Mouse (Mus musculus) heart, postnatal 10 days (tissue): ENCODE measurements around the gene Egln1. TPM values are rescaled to one million over a fixed set of nuclear protein-coding genes. Genes with fewer than 3 reads are reported as not detected.

Source experiments
- DNase-seq, 2 experiments: peaks; one replicate each; pipeline ENCODE4 v3.0.0; 2021
- intact Hi-C: fragments of 180-260 bp; cut with DNase I; formaldehyde crosslinking; loops from one replicate; pipeline ENCODE4 v1.15.1; 2025
- total RNA-seq, 2 experiments: library from RNA; stranded (reverse); gene quantifications; 2 replicates each; pipeline ENCODE4 v1.2.3; 2021

The Egln1 gene
- 100 to 1,000 TPM; 136 to 143 TPM for total RNA-seq

DNA sequence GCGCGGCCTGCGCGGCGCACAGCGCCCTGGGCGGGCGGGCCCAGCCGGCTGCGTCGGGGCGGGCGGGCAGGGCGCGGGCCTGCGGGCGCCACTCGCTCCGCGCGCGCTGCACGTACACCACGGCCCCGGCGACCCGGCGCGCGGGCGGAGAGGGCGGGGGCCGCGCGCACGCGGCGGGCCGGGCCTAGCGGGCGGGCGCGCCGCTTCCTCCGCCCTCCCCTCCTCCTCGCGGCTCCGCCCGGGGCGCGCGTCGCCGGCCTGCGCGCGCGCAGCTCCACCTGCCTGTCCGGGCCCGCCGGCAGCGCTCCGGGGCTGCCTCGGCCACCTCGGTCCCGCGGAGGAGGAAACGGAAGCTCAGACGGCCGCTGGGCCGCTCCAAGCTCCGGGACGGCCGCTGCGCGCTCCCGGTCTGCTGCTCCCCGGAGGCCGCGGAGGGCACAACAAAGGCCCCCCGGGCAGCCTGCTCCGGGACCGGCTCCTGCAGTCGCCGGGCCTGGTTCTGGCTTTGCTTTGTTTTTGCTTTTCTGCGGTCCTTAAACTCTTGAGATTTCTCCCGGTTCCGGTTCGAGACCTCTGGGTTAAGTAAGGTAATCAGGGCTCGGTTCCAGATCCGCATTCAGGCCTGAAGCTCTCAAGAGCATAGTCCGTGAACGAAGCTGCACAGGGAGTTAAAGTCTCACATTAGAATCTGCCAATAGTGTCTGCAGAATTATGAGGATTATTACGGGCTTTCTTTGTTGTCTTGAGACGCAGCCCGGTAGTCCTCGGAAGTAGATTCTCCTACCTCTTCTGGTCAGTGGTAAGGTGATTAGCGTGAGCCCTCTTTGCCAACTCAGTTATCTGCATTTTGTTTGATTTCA lies at the start of gene Egln1:
Gene Egln1, minus strand, starts transcription at position 116 of the 860 bp plus-strand sequence.
- peak; percentile 84 to 89 for DNase-seq
- intact Hi-C loops: loop anchor here (2.0 to 5.0 kb wide), 3 partner anchors 37 to 83 kb away; partner anchors contain the start of genes Exoc8 and Sprtn

DNA sequence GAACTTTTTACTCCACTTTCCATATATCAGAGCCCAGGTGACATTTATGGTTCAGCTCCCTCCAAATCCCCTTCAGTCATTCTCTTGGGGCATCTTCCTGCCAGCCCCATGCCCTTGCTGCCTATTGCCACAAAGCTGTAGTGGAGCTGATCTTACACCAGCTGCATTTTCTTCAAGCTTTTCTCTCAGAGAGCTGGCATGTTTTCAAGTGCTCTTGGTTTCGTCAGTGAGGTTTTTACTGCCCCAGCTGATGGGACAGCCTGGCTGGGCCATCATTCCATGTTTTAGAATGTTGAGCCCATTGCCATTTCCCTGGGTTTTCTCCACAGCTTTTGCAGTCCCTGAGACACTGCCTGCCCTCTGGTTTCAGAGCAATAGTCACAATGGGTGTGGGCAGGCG lies 46.7 kb upstream of the Egln1 start:
- intact Hi-C loops: no loop called here
- DNase-seq: no peak

GRCm38 (mm10) chr8:124991668-124991926 lies 42.5 kb upstream of the Egln1 start:
- intact Hi-C loops: no loop called here

GRCm38 (mm10) chr8:124990923-124991667 lies 42.0 kb upstream of the Egln1 start:
- DNase-seq: no peak
- intact Hi-C loops: no loop called here

More at GRCm38 (mm10) chr8:124991668-124991926, 42.5 kb upstream of the Egln1 start:
- DNase-seq: no peak

- DNase-seq: no peak
- intact Hi-C loops: no loop called here
Measured at GRCm38 (mm10) chr8:124980828-124981227, 31.7 kb upstream of the Egln1 start.

GRCm38 (mm10) chr8:124980036-124980435 lies 30.9 kb upstream of the Egln1 start:
- intact Hi-C loops: no loop called here
- DNase-seq: no peak

GRCm38 (mm10) chr8:124978026-124978425 lies 28.9 kb upstream of the Egln1 start:
- intact Hi-C loops: no loop called here
- DNase-seq: no peak

- intact Hi-C loops: no loop called here
Measured at GRCm38 (mm10) chr8:124976211-124976610, 27.1 kb upstream of the Egln1 start.

DNA sequence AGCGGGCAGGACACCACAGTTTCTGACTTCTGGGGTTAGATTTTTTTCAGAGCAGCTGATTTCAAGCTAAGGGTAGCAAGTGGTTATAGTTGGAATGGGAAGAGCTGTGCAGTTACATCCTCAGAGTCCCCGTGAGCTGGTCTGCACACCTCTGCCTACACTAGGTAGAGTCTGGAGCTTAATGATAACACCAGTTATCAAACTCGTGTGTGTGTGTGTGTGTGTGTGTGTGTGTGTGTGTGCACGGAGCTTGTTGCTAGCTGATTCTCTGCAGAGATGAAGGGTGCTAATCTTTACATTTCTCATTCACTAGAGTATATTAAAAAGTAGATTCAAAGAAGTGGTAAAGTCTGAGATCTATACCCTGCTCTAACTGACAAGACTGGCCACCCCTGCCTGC lies 25.1 kb upstream of the Egln1 start:
- no peak for DNase-seq
- intact Hi-C loops: no loop called here

More at GRCm38 (mm10) chr8:124976211-124976610, 27.1 kb upstream of the Egln1 start:
- no peak for DNase-seq

DNA sequence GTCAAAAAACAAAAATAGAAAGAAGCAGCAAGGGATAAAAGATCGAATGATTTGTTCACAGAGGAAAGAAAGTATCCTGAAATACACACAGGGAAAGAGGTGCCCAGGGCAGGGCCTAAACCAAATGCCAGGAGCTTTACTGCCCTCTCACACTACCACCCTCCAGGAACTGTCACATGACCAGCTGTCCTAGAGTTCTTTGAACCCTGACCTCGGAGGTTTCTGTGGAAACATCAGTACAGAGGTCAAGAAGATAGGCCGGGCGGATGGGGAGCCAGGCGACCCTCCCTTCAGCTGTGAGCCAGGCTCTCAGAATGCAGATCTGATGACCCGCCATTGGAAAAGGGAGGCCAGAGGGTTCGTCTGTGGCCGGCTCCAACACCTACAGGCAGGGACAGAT lies 24.1 kb upstream of the Egln1 start:
- intact Hi-C loops: no loop called here
- DNase-seq: no peak

GRCm38 (mm10) chr8:124970312-124970933 lies 21.3 kb upstream of the Egln1 start:
- DNase-seq: no peak
- intact Hi-C loops: no loop called here

DNA sequence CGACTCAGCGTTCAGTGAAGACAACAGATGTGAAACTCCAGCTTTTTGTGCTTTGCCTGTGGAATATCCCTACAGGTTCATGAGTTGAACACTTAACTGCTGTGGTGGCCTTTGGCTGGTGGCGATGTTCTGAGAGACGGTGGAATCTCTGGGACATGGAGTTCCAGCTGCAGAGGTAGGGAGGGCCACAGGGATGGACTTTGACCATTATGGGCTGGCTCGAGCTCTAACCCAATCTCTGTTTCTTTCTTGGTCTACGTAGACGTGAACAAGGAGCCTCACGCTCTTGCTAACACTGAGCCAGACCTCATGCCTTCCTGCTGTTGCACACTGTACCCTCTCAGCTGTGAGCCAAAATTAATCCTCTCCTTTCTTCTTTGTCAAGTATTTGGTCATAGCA lies 15.8 kb upstream of the Egln1 start:
- DNase-seq: no peak
- intact Hi-C loops: no loop called here

DNA sequence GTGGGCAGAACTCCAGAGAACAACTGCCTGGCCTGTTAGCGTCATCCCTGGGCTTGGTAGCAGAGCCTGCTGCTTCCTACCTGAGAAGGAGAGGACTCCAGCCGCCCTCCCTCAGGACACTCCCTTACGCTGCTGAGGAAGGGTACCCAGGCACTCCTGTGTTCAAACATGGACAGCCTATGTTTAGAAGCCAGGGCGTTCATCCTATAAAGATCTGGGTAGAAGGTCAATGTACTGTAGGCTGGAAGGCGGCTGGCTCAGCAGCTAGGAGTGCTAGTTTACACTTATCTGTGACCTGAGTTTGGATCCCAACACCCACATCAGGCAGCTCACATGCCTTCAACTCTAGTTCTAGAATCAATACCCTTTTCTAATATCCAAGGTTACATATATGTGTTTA lies 14.1 kb upstream of the Egln1 start:
- DNase-seq: no peak
- intact Hi-C loops: no loop called here

DNA sequence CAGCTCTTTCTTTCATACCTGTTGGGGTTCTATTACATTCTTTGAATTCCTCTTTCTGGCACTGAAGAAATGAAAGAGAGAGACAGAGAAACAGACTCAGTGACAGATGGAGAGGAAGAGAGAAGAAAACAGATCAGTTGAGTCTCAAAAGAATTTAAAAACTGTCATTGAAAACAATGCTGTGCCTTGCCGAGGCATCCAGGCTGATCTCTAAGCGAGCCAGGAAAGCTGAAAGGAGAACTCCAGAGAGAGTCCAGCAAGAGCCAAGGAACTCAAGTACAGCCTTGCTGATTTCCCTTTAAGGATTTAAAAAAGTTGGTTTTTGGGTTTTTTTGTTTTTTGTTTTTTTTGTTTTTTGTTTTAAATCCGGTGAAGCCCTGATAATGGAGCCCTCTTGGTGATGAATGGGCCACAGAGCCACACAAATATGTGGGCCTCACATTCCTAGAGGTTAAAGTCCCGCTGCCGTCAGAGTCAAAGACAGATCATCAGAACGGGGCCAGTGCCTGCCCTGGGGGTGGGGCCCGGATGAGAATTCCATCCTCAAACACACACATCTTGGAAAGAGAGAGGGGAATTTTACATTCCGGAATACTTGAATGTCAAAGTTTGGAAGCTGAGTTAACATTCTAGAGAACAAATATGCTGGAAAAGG lies 11.2 kb upstream of the Egln1 start:
- DNase-seq: peak in 1 of 2 experiments; percentile 47
- intact Hi-C loops: no loop called here

DNA sequence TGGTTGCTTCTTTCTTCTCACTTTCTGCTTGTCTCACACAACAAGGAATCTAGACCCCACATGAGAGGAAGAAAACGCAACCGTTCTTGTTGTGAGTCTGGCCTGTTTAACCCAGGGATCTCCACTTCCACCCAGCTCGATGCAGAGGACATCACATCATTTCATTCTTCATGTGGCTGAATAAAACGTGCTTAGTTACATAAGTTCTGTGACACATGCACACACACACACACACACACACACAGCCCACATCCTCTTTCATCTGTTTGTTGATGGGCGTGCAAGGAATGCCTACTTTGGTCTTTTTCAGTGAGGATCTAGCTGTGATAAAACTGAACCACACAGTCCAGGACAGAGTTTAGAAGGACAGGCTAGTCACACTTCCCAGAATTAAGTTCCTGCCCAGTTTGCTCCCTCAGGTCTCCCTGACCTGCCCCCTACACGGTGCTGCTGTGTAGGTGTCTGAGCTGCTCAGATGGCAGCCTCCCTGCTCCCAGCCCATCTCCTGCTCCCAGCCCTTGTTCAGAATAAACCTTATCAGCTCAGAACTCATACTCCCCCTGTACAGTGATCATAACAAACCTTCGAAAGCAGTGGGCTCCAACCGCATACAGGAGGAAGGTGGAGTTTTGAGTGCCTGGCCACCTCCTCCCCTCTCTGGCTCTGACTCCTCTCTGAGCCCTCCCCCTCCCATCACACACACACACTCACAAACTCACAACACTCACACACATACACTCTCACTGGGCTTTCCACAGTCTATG lies 10.5 kb upstream of the Egln1 start:
- no peak for DNase-seq
- intact Hi-C loops: no loop called here

GRCm38 (mm10) chr8:124954572-124955082 lies 5.5 kb upstream of the Egln1 start:
- no peak for DNase-seq
- intact Hi-C loops: loop anchor here (5.0 kb wide), 1 partner anchor 78 kb away; no protein-coding TSS in a partner anchor

DNA sequence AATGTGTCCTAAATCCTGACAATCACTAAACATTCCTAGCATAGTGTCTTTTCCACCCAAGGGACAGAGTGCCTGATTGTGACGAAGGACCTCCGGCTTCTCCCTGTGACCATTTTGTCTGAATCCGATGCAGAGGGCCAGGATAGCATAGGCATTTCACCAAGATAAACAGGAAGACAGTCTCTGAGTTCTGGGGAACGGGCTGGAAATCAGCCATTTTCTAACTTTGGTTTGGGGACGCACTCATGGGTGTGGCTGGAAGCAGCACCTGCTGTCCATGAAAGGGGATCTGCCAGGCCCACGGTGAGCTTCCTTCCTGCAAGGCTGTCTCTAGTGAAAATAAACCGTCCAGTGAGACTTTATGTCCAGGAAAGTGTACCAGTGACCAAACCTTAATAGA lies 4.1 kb upstream of the Egln1 start:
- peak; percentile 60 to 68 for DNase-seq
- intact Hi-C loops: loop anchor here (5.0 kb wide), 1 partner anchor 79 kb away; no protein-coding TSS in a partner anchor

- DNase-seq: no peak
- intact Hi-C loops: loop anchor here (5.0 kb wide), 1 partner anchor 81 kb away; no protein-coding TSS in a partner anchor
Measured at GRCm38 (mm10) chr8:124950865-124951264, 1.7 kb upstream of the Egln1 start.

GRCm38 (mm10) chr8:124950069-124950456 lies 939 bp upstream of the Egln1 start:
- no peak for DNase-seq
- intact Hi-C loops: loop anchor here (5.0 kb wide), 1 partner anchor 82 kb away; no protein-coding TSS in a partner anchor

DNA sequence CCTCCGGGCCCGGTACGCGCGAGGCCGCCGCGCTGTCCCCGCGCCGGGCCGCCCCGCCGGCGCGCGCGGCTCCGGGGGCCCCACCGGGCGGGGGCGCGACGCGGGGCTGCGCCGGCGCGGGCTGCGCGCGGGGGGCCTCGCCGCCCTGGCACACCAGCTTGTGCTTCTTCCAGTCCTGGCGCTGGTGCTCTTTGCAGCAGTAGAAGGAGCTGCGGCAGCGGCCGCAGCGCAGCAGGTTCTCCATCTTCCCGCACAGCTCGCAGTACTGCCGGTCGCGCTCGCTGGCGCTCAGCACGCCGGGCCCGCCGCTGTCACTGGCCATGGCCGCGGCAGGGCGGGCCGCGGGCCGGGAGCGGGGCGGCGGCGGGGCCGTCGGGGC lies 402 bp downstream of the Egln1 start:
- no peak for DNase-seq
- intact Hi-C loops: loop anchor here (2.0 to 5.0 kb wide), 2 partner anchors 36 to 52 kb away; partner anchors contain the start of genes Exoc8 and Sprtn
